Mouse (Mus musculus) embryonic facial prominence, embryonic 14.5 days (tissue): ENCODE measurements at regions not wholly inside any gene's neighbourhood (a gene's known extent, or its start where the extent isn't known, plus 50 kb on each side); places are given as distances from the start of the nearest gene placed in this dataset.
"Not testable (repeated sequence)": the region's sequence is repeated elsewhere in the genome, so short reads cannot be mapped to it uniquely, and the experiment has no call there.

Experiments used
- ATAC-seq: fragments of 200-750 bp; cut with Nextera tagmentation; 2 replicates; pipeline ENCODE4 v1.8.0; 2017; ENCODE audit warnings: low read depth, moderate number of reproducible peaks, moderate TSS enrichment
- DNase-seq: peaks from one replicate; pipeline ENCODE4 v3.0.0-alpha.2; 2015; ENCODE audit warnings: low spot score
- H3K27ac ChIP-seq: fragments of 300-500 bp; sonication (generic); replicated peaks from 2 replicates; pipeline ENCODE4 v1.5.1; 2014; ENCODE audit warnings: low read depth, mild to moderate bottlenecking, low read length, moderate library complexity
- H3K27me3 ChIP-seq: fragments of 300-500 bp; sonication (generic); replicated peaks from 2 replicates; pipeline ENCODE4 v1.6.1; 2014; ENCODE audit warnings: low read length; ENCODE audit not compliant: control insufficient read depth, insufficient read depth
- H3K36me3 ChIP-seq: fragments of 300-500 bp; sonication (generic); 2 replicates; pipeline ENCODE4 v1.6.1; 2014; ENCODE audit warnings: low read length, mixed read lengths; ENCODE audit not compliant: control insufficient read depth, insufficient read depth
- H3K4me1 ChIP-seq: fragments of 300-500 bp; sonication (generic); 2 replicates; pipeline ENCODE4 v1.6.1; 2014; ENCODE audit warnings: antibody characterized with exemption, low read length; ENCODE audit not compliant: control insufficient read depth, insufficient read depth
- H3K4me2 ChIP-seq: fragments of 300-500 bp; sonication (generic); 2 replicates; pipeline ENCODE4 v1.6.1; 2014; ENCODE audit warnings: low read depth, mild to moderate bottlenecking, low read length, moderate library complexity, mixed read lengths
- H3K4me3 ChIP-seq: fragments of 300-500 bp; sonication (generic); 2 replicates; pipeline ENCODE4 v1.5.1; 2014; ENCODE audit warnings: low read depth, mild to moderate bottlenecking, low read length
- H3K9ac ChIP-seq: fragments of 300-500 bp; sonication (generic); 2 replicates; pipeline ENCODE4 v1.6.1; 2014; ENCODE audit warnings: low read depth, mild to moderate bottlenecking, low read length, moderate library complexity, mixed read lengths
- H3K9me3 ChIP-seq: fragments of 300-500 bp; sonication (generic); 2 replicates; pipeline ENCODE4 v1.6.1; 2016; ENCODE audit warnings: low read length; ENCODE audit not compliant: control insufficient read depth
- WGBS: fragments of 180-500 bp; shearing (Covaris S2); extraction: QIAGEN DNeasy Blood & Tissue Kit; methylation state at CpG from one replicate; pipeline ENCODE4 v1.1.7; 2014; 5-methylcytosine and 5-hydroxymethylcytosine counted together

DNA sequence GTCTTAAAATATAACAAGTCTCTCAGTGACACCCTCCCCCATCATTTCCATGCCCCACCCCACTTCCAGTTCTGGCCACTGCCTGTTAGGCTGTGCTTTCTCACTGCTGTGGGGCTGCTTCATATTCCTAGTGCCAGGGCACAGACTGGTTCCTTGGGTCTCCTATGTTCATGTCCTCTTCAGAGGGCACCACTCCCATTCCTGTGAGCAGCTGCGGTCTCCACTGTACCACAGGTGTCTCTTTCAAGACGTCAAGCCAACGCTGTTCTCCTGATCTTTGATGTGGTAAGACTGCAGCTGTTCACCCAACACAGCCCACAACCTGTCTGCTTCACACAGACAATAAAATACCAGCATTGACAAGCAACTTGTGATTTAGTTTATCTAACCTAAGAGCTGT lies 204.5 kb downstream of the Ankrd50 start:
- 71% methylated on average over 3 of the region's 3 CpGs for WGBS
- DNase-seq (peak; percentile 39), ATAC-seq (0 out of 2 replicates have a peak, but pooled peaks have one; percentile 27)
- H3K9ac ChIP-seq: no peak overlapping the region
- H3K4me1 ChIP-seq: peaks cover 15% of the 10 kb centered on the region
- H3K9me3 ChIP-seq: no peaks in the 10 kb centered on the region
- H3K27me3 ChIP-seq: no peaks in the 10 kb centered on the region
- H3K27ac ChIP-seq: no peak overlapping the region
- no peak overlapping the region for H3K4me3 ChIP-seq
- H3K36me3 ChIP-seq: no peaks in the 10 kb centered on the region
- H3K4me2 ChIP-seq: no peak overlapping the region

DNA sequence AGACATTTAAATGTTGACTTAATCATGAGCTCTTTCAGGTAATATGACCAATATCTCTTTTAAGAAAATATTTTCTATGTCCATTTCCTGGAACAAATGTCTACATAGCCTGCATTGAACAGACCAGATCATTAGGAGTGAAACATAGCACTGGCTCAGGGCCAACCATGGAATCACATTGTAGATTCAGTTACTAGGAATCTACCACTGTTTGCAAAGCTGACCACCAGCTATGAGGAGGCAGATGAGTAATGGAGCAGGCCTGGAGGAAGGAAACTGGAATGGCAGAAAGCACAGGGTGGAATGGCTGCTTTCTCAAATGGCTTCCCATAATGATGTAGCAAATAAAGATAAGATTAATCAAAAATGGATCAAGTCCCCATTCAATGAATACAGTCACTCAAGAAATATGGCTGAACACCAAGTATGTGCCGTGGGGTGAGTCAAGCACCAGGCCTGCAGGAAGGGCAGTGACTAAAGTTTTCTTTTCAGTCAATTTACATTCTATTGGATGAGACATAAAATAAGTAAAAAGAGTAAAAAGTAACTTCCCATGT lies 207.6 kb downstream of the Ankrd50 start:
- ATAC-seq (no peak), DNase-seq (no peak)
- no peaks in the 10 kb centered on the region for H3K9me3 ChIP-seq
- H3K4me1 ChIP-seq: peaks cover 13% of the 10 kb centered on the region
- 86% methylated on average over 1 of the region's 1 CpGs for WGBS
- no peak overlapping the region for H3K9ac ChIP-seq
- H3K36me3 ChIP-seq: no peaks in the 10 kb centered on the region
- no peak overlapping the region for H3K4me3 ChIP-seq
- no peaks in the 10 kb centered on the region for H3K27me3 ChIP-seq
- no peak overlapping the region for H3K4me2 ChIP-seq
- no peak overlapping the region for H3K27ac ChIP-seq

DNA sequence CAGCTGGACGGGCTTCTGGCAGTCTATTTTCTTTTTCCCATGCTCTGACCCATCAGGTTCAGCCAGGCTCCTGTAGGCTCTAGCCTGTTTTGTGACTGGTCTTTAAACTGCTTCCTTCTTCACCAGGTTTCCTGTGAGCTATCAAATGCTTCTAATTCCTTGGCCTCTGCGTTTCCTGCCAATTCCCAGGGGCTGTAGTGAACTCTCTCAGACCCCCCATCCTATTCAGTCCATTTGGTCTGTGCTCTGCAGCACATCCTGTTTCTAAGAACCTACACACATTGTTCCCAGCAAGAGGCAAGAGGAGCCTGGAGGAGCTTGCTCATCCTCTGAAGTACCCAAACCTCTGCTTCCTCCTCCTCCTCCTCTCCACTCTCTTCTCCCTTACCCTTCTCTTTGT lies 209.3 kb downstream of the Ankrd50 start:
- WGBS: 31% methylated on average over 2 of the region's 2 CpGs
- H3K9me3 ChIP-seq: no peaks in the 10 kb centered on the region
- ATAC-seq (peak; percentile 53), DNase-seq (peak; percentile 82)
- no peaks in the 10 kb centered on the region for H3K27me3 ChIP-seq
- H3K4me2 ChIP-seq: no peak overlapping the region
- H3K36me3 ChIP-seq: no peaks in the 10 kb centered on the region
- 0 out of 2 replicates have a peak, but pooled peaks cover 5% of the 10 kb centered on the region for H3K4me1 ChIP-seq
- H3K4me3 ChIP-seq: no peak overlapping the region
- no peak overlapping the region for H3K27ac ChIP-seq
- no peak overlapping the region for H3K9ac ChIP-seq

GRCm38 (mm10) chr3:38270742-38271141 lies 213.9 kb downstream of the Ankrd50 start:
- Histone ChIP-seq H3K4me2 (no peak overlapping the region), H3K4me1 (0 out of 2 replicates have a peak, but pooled peaks cover 5% of the 10 kb centered on the region), H3K27ac (no peak overlapping the region), H3K36me3 (no peaks in the 10 kb centered on the region), H3K27me3 (no peaks in the 10 kb centered on the region), H3K9me3 (no peaks in the 10 kb centered on the region), H3K4me3 (no peak overlapping the region), H3K9ac (no peak overlapping the region)
- ATAC-seq (no peak), DNase-seq (no peak)
- whole genome bisulfite sequencing: 68% methylated on average over 6 of the region's 6 CpGs

GRCm38 (mm10) chr3:38268226-38268625 lies 216.4 kb downstream of the Ankrd50 start:
- Histone ChIP-seq H3K27me3 (no peaks in the 10 kb centered on the region), H3K4me3 (no peak overlapping the region), H3K9me3 (no peaks in the 10 kb centered on the region), H3K4me1 (no peaks in the 10 kb centered on the region), H3K4me2 (no peak overlapping the region), H3K27ac (no peak overlapping the region), H3K36me3 (no peaks in the 10 kb centered on the region), H3K9ac (no peak overlapping the region)
- 92% methylated on average over 7 of the region's 7 CpGs for WGBS
- DNase-seq (no peak), ATAC-seq (no peak)

DNA sequence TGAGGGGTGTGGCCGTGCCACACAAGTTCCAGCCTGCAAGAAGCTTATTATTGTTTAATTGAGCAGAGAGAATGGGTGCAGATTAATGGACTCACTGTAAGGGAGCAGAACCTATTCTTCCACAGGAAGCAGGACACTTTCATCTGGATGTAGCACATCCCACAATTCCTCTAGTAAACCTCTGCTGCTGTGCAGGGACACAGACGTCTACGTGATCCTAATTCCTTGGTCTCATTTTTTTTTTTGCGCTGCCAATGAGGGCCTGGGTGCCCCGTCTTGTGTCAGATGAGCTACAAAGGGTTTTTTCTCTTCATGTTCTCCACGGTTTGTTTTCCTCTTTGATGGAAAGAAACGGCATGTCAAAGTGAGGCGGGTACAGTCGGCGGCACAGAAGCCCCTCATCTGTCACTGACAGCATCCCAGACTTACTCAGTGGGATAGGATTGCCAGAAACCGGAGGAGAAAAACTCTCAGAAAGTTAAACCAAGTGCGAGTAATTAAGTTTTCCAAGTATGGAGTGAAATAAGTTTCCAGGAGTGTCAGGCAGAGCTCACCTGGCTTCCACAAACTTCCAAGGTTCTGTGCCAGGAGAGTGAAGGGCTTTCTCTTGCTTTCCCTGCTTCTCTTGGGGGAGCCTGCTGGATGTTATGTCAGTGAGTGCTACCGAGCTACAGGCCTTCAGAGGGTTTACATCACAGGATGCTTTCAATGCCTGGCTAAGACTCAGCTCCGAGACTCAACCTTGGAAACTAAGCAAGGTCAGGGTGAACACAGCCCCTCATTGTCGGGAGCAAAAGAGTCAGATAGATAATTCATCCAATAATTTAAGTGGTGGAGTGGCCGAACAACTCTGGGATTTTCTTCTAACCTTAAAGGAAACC lies 221.1 kb downstream of the Ankrd50 start:
- 44% methylated on average over 16 of the region's 16 CpGs for WGBS
- Histone ChIP-seq H3K4me2 (no peak overlapping the region), H3K27me3 (no peaks in the 10 kb centered on the region), H3K4me1 (no peaks in the 10 kb centered on the region), H3K27ac (no peak overlapping the region), H3K9ac (no peak overlapping the region), H3K36me3 (no peaks in the 10 kb centered on the region), H3K4me3 (no peak overlapping the region), H3K9me3 (no peaks in the 10 kb centered on the region)
- no peak for DNase-seq
- ATAC-seq: no peak

GRCm38 (mm10) chr3:38261326-38262075 lies 223.1 kb downstream of the Ankrd50 start:
- no peak overlapping the region for H3K27ac ChIP-seq
- H3K36me3 ChIP-seq: no peaks in the 10 kb centered on the region
- no peak overlapping the region for H3K9ac ChIP-seq
- DNase-seq (no peak), ATAC-seq (no peak)
- H3K4me3 ChIP-seq: no peak overlapping the region
- no peaks in the 10 kb centered on the region for H3K4me1 ChIP-seq
- no peak overlapping the region for H3K4me2 ChIP-seq
- H3K9me3 ChIP-seq: no peaks in the 10 kb centered on the region
- no peaks in the 10 kb centered on the region for H3K27me3 ChIP-seq
- WGBS: 52% methylated on average over 11 of the region's 11 CpGs

DNA sequence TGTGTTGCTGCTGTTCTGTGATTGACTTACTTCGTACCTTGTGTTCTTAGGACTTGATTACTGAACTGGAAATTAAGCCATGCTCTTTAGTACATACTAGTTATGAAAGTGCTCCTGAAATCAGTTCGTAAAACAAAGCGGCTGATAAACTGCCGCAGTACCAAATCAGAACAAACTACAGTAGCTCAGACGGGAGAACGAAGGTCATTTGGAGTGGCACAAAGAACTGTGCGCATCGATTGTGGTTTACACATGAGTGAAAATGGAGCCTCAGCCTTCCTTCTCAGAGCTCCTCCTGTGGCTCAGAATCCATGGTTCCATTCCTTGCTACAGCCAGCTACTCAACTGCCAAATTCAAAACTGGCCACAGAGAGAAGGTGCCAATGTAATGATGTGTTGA lies 225.4 kb downstream of the Ankrd50 start:
- H3K9me3 ChIP-seq, H3K27me3 ChIP-seq, H3K27ac ChIP-seq, H3K4me2 ChIP-seq, H3K9ac ChIP-seq, ATAC-seq, H3K4me1 ChIP-seq, H3K4me3 ChIP-seq, H3K36me3 ChIP-seq, DNase-seq: not testable (repeated sequence)
- 92% methylated on average over 8 of the region's 8 CpGs for WGBS
